Mouse (Mus musculus): ENCODE results near the gene Otx2. TPM values are rescaled to one million over a fixed set of nuclear protein-coding genes. Genes with fewer than 3 reads are reported as not detected.

Otx2 gene
- polyA plus RNA-seq, 1 experiment from 2014 or later: not detected

DNA sequence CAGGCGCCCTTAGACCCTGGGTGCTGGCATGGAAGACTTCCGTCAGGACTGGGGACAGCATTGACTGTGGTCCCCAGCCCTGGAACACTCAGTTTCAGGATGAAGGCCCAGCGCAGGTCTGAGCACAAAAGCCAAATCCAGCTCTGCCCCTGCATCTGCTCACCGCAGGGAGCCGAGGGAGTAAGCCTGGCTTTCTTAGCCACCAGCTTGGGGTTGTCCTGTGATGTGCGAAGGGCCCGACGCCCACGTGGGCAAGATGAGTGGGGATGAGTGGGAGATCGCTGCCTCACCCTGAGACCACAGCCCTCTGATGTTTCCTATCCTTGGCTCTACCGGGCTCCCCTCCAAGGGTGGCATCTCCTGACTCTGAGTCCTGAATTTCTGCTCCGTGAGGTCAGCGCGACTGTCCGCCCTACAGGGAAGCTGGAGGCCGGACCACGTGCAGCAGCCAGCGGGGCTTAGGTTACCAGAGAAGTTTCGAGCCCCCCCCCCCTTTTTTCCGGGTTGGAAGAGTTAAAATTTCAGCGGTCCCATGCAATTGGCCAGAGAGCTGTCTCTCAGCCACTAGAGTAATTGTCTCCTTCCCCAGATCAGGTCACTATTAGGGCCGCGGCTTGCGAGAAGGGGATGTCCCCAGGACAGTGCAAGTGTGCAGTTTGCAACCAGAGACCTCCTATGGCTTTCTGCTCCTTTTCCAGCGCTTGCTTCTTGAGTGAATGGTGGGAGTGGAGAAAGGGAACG lies 22.0 kb downstream of the Otx2 start:
- Histone ChIP-seq H3K4me1 (ENCODE audit: control insufficient read depth, insufficient read depth, low read length) (no peaks in the 10 kb centered on the region), H3K27me3 (ENCODE audit: control insufficient read depth, insufficient read depth, low read length) (peaks cover 69% of the 10 kb centered on the region), H3K27ac (ENCODE audit: low read depth, low read length) (no peak overlapping the region), H3K9me3 (ENCODE audit: control insufficient read depth, low read length) (no peaks in the 10 kb centered on the region), H3K4me3 (ENCODE audit: low read length) (0 out of 2 replicates have a peak overlapping the region, but pooled peaks have one; percentile 7), H3K4me2 (replicated peaks; ENCODE audit: low read depth, low read length) (no peak overlapping the region), H3K36me3 (ENCODE audit: control insufficient read depth, insufficient read depth, low read length) (no peaks in the 10 kb centered on the region), H3K9ac (ENCODE audit: low read depth, low read length) (no peak overlapping the region)
- 2% methylated on average over 26 of the region's 26 CpGs for WGBS
- peak; percentile 55; the same call in 1 of the 2 replicates for ATAC-seq (ENCODE audit: low FRiP score, low TSS enrichment)

DNA sequence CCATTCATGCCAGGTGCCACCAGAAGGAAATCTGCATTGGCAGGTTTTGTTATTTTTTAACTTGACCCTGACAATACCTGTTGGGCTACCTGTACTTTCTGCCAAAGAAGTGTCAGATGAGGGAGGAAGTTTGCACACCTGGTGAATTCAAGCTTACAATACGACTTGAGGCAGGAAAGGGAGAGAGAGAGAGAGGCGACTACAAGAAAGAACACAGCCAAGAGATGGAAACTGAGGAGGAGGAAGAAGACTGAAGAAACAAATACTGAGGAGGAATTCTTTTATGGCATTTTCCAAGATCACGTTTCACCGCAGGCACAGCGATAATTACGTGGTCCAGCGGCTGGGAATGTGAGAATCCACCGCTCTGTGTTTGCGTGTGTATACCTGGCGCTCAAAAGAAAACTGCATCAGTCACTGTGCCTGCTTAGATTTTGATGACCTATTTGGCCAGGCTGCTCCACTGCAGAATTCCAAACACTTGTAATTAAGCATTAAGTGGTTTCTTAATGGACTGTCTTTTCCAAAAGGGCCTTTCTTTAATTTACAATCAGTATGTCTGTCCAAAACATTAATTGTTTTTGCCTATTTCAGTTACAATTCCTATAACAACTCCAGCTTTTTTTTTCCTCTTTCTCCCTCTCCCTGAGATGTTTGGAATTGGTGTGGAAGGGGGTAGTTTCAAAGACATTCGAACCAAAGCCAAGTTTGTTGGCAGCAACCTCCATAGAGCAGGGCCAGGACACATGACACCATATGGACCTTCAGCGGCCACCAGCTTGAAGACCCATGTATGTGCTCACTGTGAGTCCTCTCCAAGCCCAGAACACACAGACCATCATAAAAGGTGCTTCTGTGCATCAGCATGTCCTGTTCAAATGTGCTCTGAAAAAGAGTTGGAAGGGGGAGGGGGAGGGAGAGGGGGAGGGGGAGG lies 31.9 kb downstream of the Otx2 start:
- no peak overlapping the region for H3K4me2 ChIP-seq (replicated peaks; ENCODE audit: low read depth, low read length)
- no peak overlapping the region for H3K27ac ChIP-seq (ENCODE audit: low read depth, low read length)
- H3K4me3 ChIP-seq (ENCODE audit: low read length): no peak overlapping the region
- no peaks in the 10 kb centered on the region for H3K4me1 ChIP-seq (ENCODE audit: control insufficient read depth, insufficient read depth, low read length)
- no peak overlapping the region for H3K9ac ChIP-seq (ENCODE audit: low read depth, low read length)
- H3K36me3 ChIP-seq (ENCODE audit: control insufficient read depth, insufficient read depth, low read length): no peaks in the 10 kb centered on the region
- ATAC-seq (ENCODE audit: low FRiP score, low TSS enrichment): no peak
- 47% methylated on average over 12 of the region's 12 CpGs for WGBS
- no peaks in the 10 kb centered on the region for H3K9me3 ChIP-seq (ENCODE audit: control insufficient read depth, low read length)
- peaks cover 5% of the 10 kb centered on the region; the same call in 1 of the 2 replicates for H3K27me3 ChIP-seq (ENCODE audit: control insufficient read depth, insufficient read depth, low read length)

DNA sequence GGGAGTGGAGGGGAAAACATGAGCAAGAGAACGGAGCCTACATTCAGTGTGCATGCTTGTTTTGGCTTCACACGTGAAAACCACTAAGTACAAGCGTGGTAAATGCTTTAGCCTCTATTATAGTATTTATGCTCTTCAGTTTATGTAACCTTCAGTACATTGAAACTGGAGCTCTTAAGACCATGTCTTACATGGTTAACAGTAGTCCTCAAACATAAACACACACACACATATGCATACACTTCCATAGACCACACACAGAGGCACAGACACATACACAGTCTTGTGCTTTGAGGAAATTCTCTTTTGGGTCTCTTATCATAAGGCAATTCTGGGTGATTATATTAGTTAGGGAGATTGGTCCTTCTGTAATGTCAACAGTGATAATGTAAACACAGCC lies 40.5 kb downstream of the Otx2 start:
- no peak for ATAC-seq (ENCODE audit: low FRiP score, low TSS enrichment)
- 91% methylated on average over 3 of the region's 3 CpGs for WGBS
- Histone ChIP-seq H3K9ac (ENCODE audit: low read depth, low read length) (no peak overlapping the region), H3K27me3 (ENCODE audit: control insufficient read depth, insufficient read depth, low read length) (peaks cover 4% of the 10 kb centered on the region; the same call in 1 of the 2 replicates), H3K27ac (ENCODE audit: low read depth, low read length) (no peak overlapping the region), H3K36me3 (ENCODE audit: control insufficient read depth, insufficient read depth, low read length) (no peaks in the 10 kb centered on the region), H3K9me3 (ENCODE audit: control insufficient read depth, low read length) (no peaks in the 10 kb centered on the region), H3K4me2 (replicated peaks; ENCODE audit: low read depth, low read length) (no peak overlapping the region), H3K4me3 (ENCODE audit: low read length) (no peak overlapping the region), H3K4me1 (ENCODE audit: control insufficient read depth, insufficient read depth, low read length) (no peaks in the 10 kb centered on the region)

DNA sequence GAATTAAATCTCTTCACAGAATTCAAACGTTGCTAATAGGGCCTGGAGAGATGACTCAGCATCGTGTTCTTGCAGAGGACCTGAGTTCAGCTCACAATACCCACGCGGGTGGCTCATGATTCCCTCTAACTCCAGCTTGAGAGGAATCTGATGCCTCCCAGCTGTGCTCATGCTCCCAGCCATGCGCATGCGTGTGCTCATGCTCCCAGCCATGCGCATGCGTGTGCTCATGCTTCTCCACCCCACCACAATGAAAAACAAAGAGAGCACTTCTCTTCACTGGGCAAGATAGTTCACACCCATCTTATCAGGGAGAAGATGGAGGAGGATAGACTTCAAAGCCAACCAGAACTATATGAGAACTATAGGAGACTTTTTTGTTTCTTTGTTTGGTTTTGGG lies 41.3 kb downstream of the Otx2 start:
- no peak overlapping the region for H3K9ac ChIP-seq (ENCODE audit: low read depth, low read length)
- no peaks in the 10 kb centered on the region for H3K4me1 ChIP-seq (ENCODE audit: control insufficient read depth, insufficient read depth, low read length)
- no peak for ATAC-seq (ENCODE audit: low FRiP score, low TSS enrichment)
- WGBS: 83% methylated on average over 8 of the region's 8 CpGs
- H3K4me3 ChIP-seq (ENCODE audit: low read length): no peak overlapping the region
- H3K27me3 ChIP-seq (ENCODE audit: control insufficient read depth, insufficient read depth, low read length): peaks cover 4% of the 10 kb centered on the region; the same call in 1 of the 2 replicates
- H3K36me3 ChIP-seq (ENCODE audit: control insufficient read depth, insufficient read depth, low read length): no peaks in the 10 kb centered on the region
- no peaks in the 10 kb centered on the region for H3K9me3 ChIP-seq (ENCODE audit: control insufficient read depth, low read length)
- H3K27ac ChIP-seq (ENCODE audit: low read depth, low read length): no peak overlapping the region
- H3K4me2 ChIP-seq (replicated peaks; ENCODE audit: low read depth, low read length): no peak overlapping the region

DNA sequence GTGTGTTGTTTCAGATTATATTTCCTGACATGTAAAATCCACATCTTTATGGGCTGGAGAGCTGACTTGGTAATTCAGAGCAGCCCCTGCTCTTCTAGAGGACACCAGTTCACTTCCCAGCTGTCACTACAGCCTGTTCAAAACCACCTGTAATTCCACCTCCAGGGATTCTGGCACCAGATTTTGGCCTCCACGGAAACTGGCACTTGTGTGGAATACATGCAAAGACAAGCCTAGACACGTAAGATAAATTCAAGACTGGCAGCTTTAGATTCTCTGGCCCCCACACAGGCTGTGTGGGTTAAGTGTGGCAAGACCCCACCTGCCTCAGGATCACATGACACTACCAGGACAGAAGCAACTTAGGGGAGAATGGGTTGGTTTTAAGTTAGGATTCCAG lies 42.1 kb downstream of the Otx2 start:
- Histone ChIP-seq H3K4me3 (ENCODE audit: low read length) (no peak overlapping the region), H3K27ac (ENCODE audit: low read depth, low read length) (no peak overlapping the region), H3K4me2 (replicated peaks; ENCODE audit: low read depth, low read length) (no peak overlapping the region), H3K9me3 (ENCODE audit: control insufficient read depth, low read length) (no peaks in the 10 kb centered on the region), H3K9ac (ENCODE audit: low read depth, low read length) (no peak overlapping the region), H3K27me3 (ENCODE audit: control insufficient read depth, insufficient read depth, low read length) (peaks cover 4% of the 10 kb centered on the region; the same call in 1 of the 2 replicates), H3K4me1 (ENCODE audit: control insufficient read depth, insufficient read depth, low read length) (no peaks in the 10 kb centered on the region), H3K36me3 (ENCODE audit: control insufficient read depth, insufficient read depth, low read length) (no peaks in the 10 kb centered on the region)
- ATAC-seq (ENCODE audit: low FRiP score, low TSS enrichment): no peak
- WGBS: 73% methylated on average over 2 of the region's 2 CpGs

DNA sequence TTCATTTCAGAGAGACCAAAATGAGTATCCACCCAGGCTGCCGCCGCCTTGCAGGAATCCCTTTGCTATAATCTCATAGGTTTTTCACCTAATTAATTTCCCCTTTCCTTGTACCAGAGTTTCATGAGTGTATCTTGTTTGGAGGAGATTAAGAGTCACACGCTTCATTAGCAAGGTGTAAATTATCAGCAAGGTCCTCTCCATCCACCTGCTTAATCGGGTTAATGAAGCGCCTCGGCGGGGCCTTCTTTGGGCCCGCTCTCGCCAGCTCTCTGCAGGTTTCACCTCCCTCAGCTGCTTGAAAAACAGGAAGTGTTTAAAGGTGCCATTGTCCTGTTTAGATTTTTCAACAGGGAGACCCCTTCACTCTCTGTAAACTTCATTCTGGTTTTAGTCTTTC lies 44.2 kb downstream of the Otx2 start:
- Histone ChIP-seq H3K4me3 (ENCODE audit: low read length) (no peak overlapping the region), H3K9ac (ENCODE audit: low read depth, low read length) (no peak overlapping the region), H3K9me3 (ENCODE audit: control insufficient read depth, low read length) (no peaks in the 10 kb centered on the region), H3K4me2 (replicated peaks; ENCODE audit: low read depth, low read length) (no peak overlapping the region), H3K27me3 (ENCODE audit: control insufficient read depth, insufficient read depth, low read length) (no peaks in the 10 kb centered on the region), H3K27ac (ENCODE audit: low read depth, low read length) (no peak overlapping the region), H3K36me3 (ENCODE audit: control insufficient read depth, insufficient read depth, low read length) (no peaks in the 10 kb centered on the region), H3K4me1 (ENCODE audit: control insufficient read depth, insufficient read depth, low read length) (no peaks in the 10 kb centered on the region)
- ATAC-seq (ENCODE audit: low FRiP score, low TSS enrichment): no peak
- WGBS: 35% methylated on average over 9 of the region's 9 CpGs

DNA sequence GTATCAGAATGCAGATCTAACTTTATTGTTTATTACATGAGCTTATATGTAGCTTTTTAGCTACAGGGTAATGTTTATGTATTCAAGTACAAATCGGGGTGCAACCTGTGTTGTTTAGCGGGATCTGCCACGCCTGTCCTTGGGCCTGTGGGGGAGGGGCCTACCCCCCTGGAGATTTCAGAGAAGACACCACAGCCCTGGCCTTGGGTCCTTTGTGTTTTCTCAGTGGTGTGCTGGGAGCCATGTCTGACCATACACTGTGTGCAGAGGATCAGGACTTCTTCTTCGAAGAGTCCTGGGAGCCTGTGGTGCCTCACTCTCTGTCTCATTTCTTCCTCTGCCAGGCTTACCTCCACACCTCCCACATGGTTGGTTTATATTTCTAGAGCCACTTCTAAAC lies 47.3 kb downstream of the Otx2 start:
- no peak overlapping the region for H3K9ac ChIP-seq (ENCODE audit: low read depth, low read length)
- 85% methylated on average over 4 of the region's 4 CpGs for WGBS
- no peak overlapping the region for H3K27ac ChIP-seq (ENCODE audit: low read depth, low read length)
- H3K4me2 ChIP-seq (replicated peaks; ENCODE audit: low read depth, low read length): no peak overlapping the region
- no peaks in the 10 kb centered on the region for H3K27me3 ChIP-seq (ENCODE audit: control insufficient read depth, insufficient read depth, low read length)
- H3K9me3 ChIP-seq (ENCODE audit: control insufficient read depth, low read length): no peaks in the 10 kb centered on the region
- no peaks in the 10 kb centered on the region for H3K36me3 ChIP-seq (ENCODE audit: control insufficient read depth, insufficient read depth, low read length)
- no peak overlapping the region for H3K4me3 ChIP-seq (ENCODE audit: low read length)
- ATAC-seq (ENCODE audit: low FRiP score, low TSS enrichment): no peak
- no peaks in the 10 kb centered on the region for H3K4me1 ChIP-seq (ENCODE audit: control insufficient read depth, insufficient read depth, low read length)

DNA sequence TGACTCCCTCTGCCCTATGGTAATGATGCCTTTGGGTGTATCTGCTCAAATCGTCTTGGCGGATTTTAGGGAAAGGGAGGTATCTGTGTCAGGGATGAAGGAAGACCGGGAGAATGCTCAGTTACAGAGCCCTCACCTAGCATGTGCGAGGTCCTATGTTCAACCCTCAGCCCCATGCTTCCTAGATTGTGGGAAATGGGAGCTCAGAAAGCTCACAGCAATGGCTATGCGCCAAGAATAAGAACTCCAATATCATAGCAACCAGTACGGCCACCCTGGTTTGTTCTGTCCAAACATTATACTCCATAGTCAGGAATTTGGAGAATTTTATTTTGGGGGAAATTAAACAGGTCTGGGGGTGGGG lies 48.3 kb downstream of the Otx2 start:
- no peak overlapping the region for H3K4me2 ChIP-seq (replicated peaks; ENCODE audit: low read depth, low read length)
- no peak overlapping the region for H3K9ac ChIP-seq (ENCODE audit: low read depth, low read length)
- no peaks in the 10 kb centered on the region for H3K9me3 ChIP-seq (ENCODE audit: control insufficient read depth, low read length)
- WGBS: 64% methylated on average over 6 of the region's 6 CpGs
- H3K4me3 ChIP-seq (ENCODE audit: low read length): no peak overlapping the region
- H3K4me1 ChIP-seq (ENCODE audit: control insufficient read depth, insufficient read depth, low read length): no peaks in the 10 kb centered on the region
- H3K27me3 ChIP-seq (ENCODE audit: control insufficient read depth, insufficient read depth, low read length): no peaks in the 10 kb centered on the region
- no peaks in the 10 kb centered on the region for H3K36me3 ChIP-seq (ENCODE audit: control insufficient read depth, insufficient read depth, low read length)
- H3K27ac ChIP-seq (ENCODE audit: low read depth, low read length): no peak overlapping the region
- ATAC-seq (ENCODE audit: low FRiP score, low TSS enrichment): no peak

Measured in kidney, embryonic 14.5 days (tissue).